Mouse (Mus musculus) CH12.LX (cell line): ENCODE measurements around the gene Gm9970. TPM values are rescaled to one million over a fixed set of nuclear protein-coding genes. Genes with fewer than 3 reads are reported as not detected.

Source experiments
- DNase-seq: peaks from one replicate; pipeline ENCODE4 v3.0.0-alpha.2; 2013; ENCODE audit errors: extremely low read depth
- H3K27ac ChIP-seq: 2 replicates; pipeline ENCODE4 v1.5.1; 2012; ENCODE audit warnings: low read depth, mild to moderate bottlenecking, control low read depth, moderate library complexity; ENCODE audit not compliant: insufficient read depth
- H3K27me3 ChIP-seq: replicated peaks from 2 replicates; pipeline ENCODE3; 2012; ENCODE audit warnings: inconsistent platforms
- H3K36me3 ChIP-seq, 2 experiments: replicated peaks in 1 of 2; 2 replicates each; pipeline versions ENCODE3 to v1.6.1; 2012; ENCODE audit warnings: inconsistent platforms in 1 of 2, low read length in 1 of 2, mild to moderate bottlenecking in 1 of 2, mixed read lengths in 1 of 2, moderate library complexity in 1 of 2; ENCODE audit not compliant: control insufficient read depth in 1 of 2, insufficient read depth in 1 of 2
- H3K4me1 ChIP-seq, 2 experiments: 2 replicates each; pipeline ENCODE4 v1.6.1; 2012; ENCODE audit warnings: inconsistent platforms in 1 of 2, moderate library complexity in 1 of 2; ENCODE audit not compliant: insufficient read depth in 2 of 2, control insufficient read depth in 1 of 2
- H3K4me2 ChIP-seq: 2 replicates; pipeline ENCODE4 v1.6.1; 2012; ENCODE audit warnings: low read depth, mild to moderate bottlenecking, control low read depth; ENCODE audit not compliant: poor library complexity, insufficient read depth, severe bottlenecking
- H3K4me3 ChIP-seq, 3 experiments: fragments of 150-350 bp in 1 of 3; sonication (generic) in 1 of 3; replicated peaks in 1 of 3; 2 replicates each; pipeline versions ENCODE3 to v1.5.1; 2011 to 2012; ENCODE audit warnings: low read depth in 2 of 3, low read length in 2 of 3, mild to moderate bottlenecking in 2 of 3, moderate library complexity in 2 of 3, control low read depth in 1 of 3, improper control_type of control experiment in 1 of 3, inconsistent platforms in 1 of 3, mixed read lengths in 1 of 3; ENCODE audit not compliant: poor library complexity in 1 of 3
- H3K79me2 ChIP-seq: replicated peaks from 2 replicates; pipeline ENCODE4 v1.6.1; 2012; ENCODE audit warnings: mild to moderate bottlenecking, moderate library complexity; ENCODE audit not compliant: control insufficient read depth, poor library complexity, insufficient read depth, severe bottlenecking; ENCODE audit errors: extremely low read depth
- H3K9ac ChIP-seq: 2 replicates; pipeline ENCODE4 v1.6.1; 2012; ENCODE audit warnings: low read depth, mild to moderate bottlenecking, control low read depth, moderate library complexity; ENCODE audit not compliant: insufficient read depth
- H3K9me3 ChIP-seq: replicated peaks from 2 replicates; pipeline ENCODE3; 2012; ENCODE audit warnings: low read length, inconsistent platforms, mixed read lengths
- BHLHE40 ChIP-seq: IDR thresholded peaks from 2 replicates; pipeline ENCODE4 v1.6.1; 2011; ENCODE audit warnings: mild to moderate bottlenecking, low read depth, low read length, improper control_type of control experiment
- CHD2 ChIP-seq: IDR thresholded peaks from 2 replicates; pipeline ENCODE4 v1.6.1; 2011; ENCODE audit warnings: low read length, improper control_type of control experiment
- CTCF ChIP-seq, 2 experiments: IDR thresholded peaks in 1 of 2; conservative IDR thresholded peaks in 1 of 2; 2 replicates each; pipeline ENCODE4 v1.5.1; 2011 to 2012; ENCODE audit warnings: low read depth in 2 of 2, low read length in 2 of 2, improper control_type of control experiment in 1 of 2, inconsistent platforms in 1 of 2, mild to moderate bottlenecking in 1 of 2, moderate library complexity in 1 of 2
- E2F4 ChIP-seq: IDR thresholded peaks from 2 replicates; pipeline ENCODE4 v1.6.1; 2011; ENCODE audit warnings: low read depth, low read length, improper control_type of control experiment; ENCODE audit not compliant: insufficient replicate concordance
- ELF1 ChIP-seq: IDR thresholded peaks from 2 replicates; pipeline ENCODE4 v1.6.1; 2014; ENCODE audit warnings: low read depth, mild to moderate bottlenecking, inconsistent platforms, low read length, improper control_type of control experiment
- ETS1 ChIP-seq: conservative IDR thresholded peaks from 2 replicates; pipeline ENCODE4 v1.6.1; 2012; ENCODE audit warnings: low read depth, mild to moderate bottlenecking, inconsistent platforms, low read length, improper control_type of control experiment, moderate library complexity
- GABPA ChIP-seq: IDR thresholded peaks from 2 replicates; pipeline ENCODE4 v1.6.1; 2012; ENCODE audit warnings: low read depth, low read length, improper control_type of control experiment, inconsistent platforms; ENCODE audit not compliant: insufficient replicate concordance
- HCFC1 ChIP-seq: IDR thresholded peaks from 2 replicates; pipeline ENCODE4 v1.6.1; 2012; ENCODE audit warnings: low read depth, mild to moderate bottlenecking, inconsistent platforms, low read length, improper control_type of control experiment
- IRF4 ChIP-seq: IDR thresholded peaks from 2 replicates; pipeline ENCODE4 v1.6.1; 2014; ENCODE audit warnings: low read depth, mild to moderate bottlenecking, inconsistent platforms, low read length, improper control_type of control experiment
- JUN ChIP-seq: IDR thresholded peaks from 2 replicates; pipeline ENCODE4 v1.6.1; 2011; ENCODE audit warnings: low read depth, mild to moderate bottlenecking, low read length, improper control_type of control experiment, moderate library complexity; ENCODE audit not compliant: insufficient read depth
- JUND ChIP-seq: conservative IDR thresholded peaks from 2 replicates; pipeline ENCODE4 v1.6.1; 2011; ENCODE audit warnings: low read depth, low read length, improper control_type of control experiment
- KAT2A ChIP-seq: IDR thresholded peaks from 2 replicates; pipeline ENCODE4 v1.6.1; 2012; ENCODE audit warnings: low read length, improper control_type of control experiment, inconsistent platforms; ENCODE audit not compliant: insufficient replicate concordance
- MAFK ChIP-seq: IDR thresholded peaks from 2 replicates; pipeline ENCODE4 v1.6.1; 2011; ENCODE audit warnings: low read length, improper control_type of control experiment; ENCODE audit not compliant: insufficient replicate concordance
- MAX ChIP-seq: IDR thresholded peaks from 2 replicates; pipeline ENCODE4 v1.6.1; 2011; ENCODE audit warnings: low read length, improper control_type of control experiment
- MAZ ChIP-seq: IDR thresholded peaks from 2 replicates; pipeline ENCODE4 v1.6.1; 2012; ENCODE audit warnings: low read depth, mild to moderate bottlenecking, inconsistent platforms, low read length, improper control_type of control experiment, moderate library complexity
- MEF2A ChIP-seq: IDR thresholded peaks from 2 replicates; pipeline ENCODE4 v1.6.1; 2014; ENCODE audit warnings: low read depth, mild to moderate bottlenecking, inconsistent platforms, low read length, improper control_type of control experiment, borderline replicate concordance
- MXI1 ChIP-seq: IDR thresholded peaks from 2 replicates; pipeline ENCODE4 v1.6.1; 2011; ENCODE audit warnings: mild to moderate bottlenecking, low read depth, low read length, improper control_type of control experiment
- MYC ChIP-seq: IDR thresholded peaks from 2 replicates; pipeline ENCODE4 v1.6.1; 2011; ENCODE audit warnings: low read depth, mild to moderate bottlenecking, improper control_type of control experiment, low read length
- NELFE ChIP-seq: IDR thresholded peaks from 2 replicates; pipeline ENCODE4 v1.6.1; 2011; ENCODE audit warnings: low read depth, low read length, improper control_type of control experiment
- NRF1 ChIP-seq: IDR thresholded peaks from 2 replicates; pipeline ENCODE4 v1.6.1; 2014; ENCODE audit warnings: low read depth, mild to moderate bottlenecking, inconsistent platforms, low read length, improper control_type of control experiment, moderate library complexity
- PAX5 ChIP-seq: IDR thresholded peaks from 2 replicates; pipeline ENCODE4 v1.6.1; 2012; ENCODE audit warnings: low read length, inconsistent platforms, mixed read lengths
- POLR2A ChIP-seq: IDR thresholded peaks from 2 replicates; pipeline ENCODE4 v1.6.1; 2011; ENCODE audit warnings: low read depth, mild to moderate bottlenecking, improper control_type of control experiment, low read length
- POLR2AphosphoS2 ChIP-seq: IDR thresholded peaks from 2 replicates; pipeline ENCODE4 v1.6.1; 2011; ENCODE audit warnings: low read depth, low read length, improper control_type of control experiment
- RAD21 ChIP-seq: IDR thresholded peaks from 2 replicates; pipeline ENCODE4 v1.6.1; 2011; ENCODE audit warnings: low read depth, mild to moderate bottlenecking, low read length, improper control_type of control experiment, moderate library complexity
- SIN3A ChIP-seq: IDR thresholded peaks from 2 replicates; pipeline ENCODE4 v1.6.1; 2012; ENCODE audit warnings: low read length, improper control_type of control experiment, inconsistent platforms
- SMC3 ChIP-seq: IDR thresholded peaks from 2 replicates; pipeline ENCODE4 v1.6.1; 2011; ENCODE audit warnings: low read depth, low read length, improper control_type of control experiment
- TBP ChIP-seq: conservative IDR thresholded peaks from 2 replicates; pipeline ENCODE4 v1.6.1; 2011; ENCODE audit warnings: low read depth, low read length, improper control_type of control experiment
- TCF12 ChIP-seq: IDR thresholded peaks from 2 replicates; pipeline ENCODE4 v1.6.1; 2014; ENCODE audit warnings: low read depth, mild to moderate bottlenecking, inconsistent platforms, low read length, improper control_type of control experiment
- UBTF ChIP-seq: IDR thresholded peaks from 2 replicates; pipeline ENCODE4 v1.6.1; 2012; ENCODE audit warnings: low read depth, mild to moderate bottlenecking, inconsistent platforms, low read length, improper control_type of control experiment, moderate library complexity
- USF1 ChIP-seq: IDR thresholded peaks from 2 replicates; pipeline ENCODE4 v1.6.1; 2014; ENCODE audit warnings: low read depth, mild to moderate bottlenecking, inconsistent platforms, low read length, improper control_type of control experiment
- USF2 ChIP-seq: conservative IDR thresholded peaks from 2 replicates; pipeline ENCODE4 v1.6.1; 2011; ENCODE audit warnings: low read depth, low read length, improper control_type of control experiment
- ZC3H11A ChIP-seq: IDR thresholded peaks from 2 replicates; pipeline ENCODE4 v1.6.1; 2012; ENCODE audit warnings: low read depth, mild to moderate bottlenecking, inconsistent platforms, low read length, improper control_type of control experiment
- ZKSCAN1 ChIP-seq: IDR thresholded peaks from 2 replicates; pipeline ENCODE4 v1.6.1; 2012; ENCODE audit warnings: low read depth, inconsistent platforms, low read length, improper control_type of control experiment, borderline replicate concordance
- ZNF384 ChIP-seq: IDR thresholded peaks from 2 replicates; pipeline ENCODE4 v1.6.1; 2012; ENCODE audit warnings: low read depth, low read length, improper control_type of control experiment, inconsistent platforms
- dilution Hi-C: fragments of 300-500 bp; cut with MboI; formaldehyde crosslinking; loops from 2 replicates; pipeline ENCODE4 v1.14.3; 2020; ENCODE audit warnings: low sequenced_read_pairs; ENCODE audit not compliant: extremely low pct_unique_long_range_greater_than_20kb, extremely low pct_ligation_motif_present
- in situ Hi-C: fragments of 300-500 bp; cut with MboI; formaldehyde crosslinking; loops from 3 replicates; pipeline ENCODE4 v1.14.3; 2019; ENCODE audit warnings: low sequenced_read_pairs, low pct_ligation_motif_present, low pct_unique_long_range_greater_than_20kb, mixed read lengths
- polyA plus RNA-seq: library from polyadenylated mRNA; unstranded; fragments of >175 nt; gene quantifications from 2 replicates; pipeline ENCODE4 v1.2.1, GENCODE M21; 2012; ENCODE audit warnings: low read depth; ENCODE audit not compliant: insufficient read length
- total RNA-seq, 2 experiments: library from RNA; depleted of rRNA; stranded (reverse); fragments of 300-350 nt in 1 of 2; fragments of >200 nt in 1 of 2; gene quantifications; 2 replicates each; pipeline ENCODE4 v1.2.3; 2012 to 2014

Gm9970 gene
- total and polyA plus RNA-seq, 3 experiments, result not detected

DNA sequence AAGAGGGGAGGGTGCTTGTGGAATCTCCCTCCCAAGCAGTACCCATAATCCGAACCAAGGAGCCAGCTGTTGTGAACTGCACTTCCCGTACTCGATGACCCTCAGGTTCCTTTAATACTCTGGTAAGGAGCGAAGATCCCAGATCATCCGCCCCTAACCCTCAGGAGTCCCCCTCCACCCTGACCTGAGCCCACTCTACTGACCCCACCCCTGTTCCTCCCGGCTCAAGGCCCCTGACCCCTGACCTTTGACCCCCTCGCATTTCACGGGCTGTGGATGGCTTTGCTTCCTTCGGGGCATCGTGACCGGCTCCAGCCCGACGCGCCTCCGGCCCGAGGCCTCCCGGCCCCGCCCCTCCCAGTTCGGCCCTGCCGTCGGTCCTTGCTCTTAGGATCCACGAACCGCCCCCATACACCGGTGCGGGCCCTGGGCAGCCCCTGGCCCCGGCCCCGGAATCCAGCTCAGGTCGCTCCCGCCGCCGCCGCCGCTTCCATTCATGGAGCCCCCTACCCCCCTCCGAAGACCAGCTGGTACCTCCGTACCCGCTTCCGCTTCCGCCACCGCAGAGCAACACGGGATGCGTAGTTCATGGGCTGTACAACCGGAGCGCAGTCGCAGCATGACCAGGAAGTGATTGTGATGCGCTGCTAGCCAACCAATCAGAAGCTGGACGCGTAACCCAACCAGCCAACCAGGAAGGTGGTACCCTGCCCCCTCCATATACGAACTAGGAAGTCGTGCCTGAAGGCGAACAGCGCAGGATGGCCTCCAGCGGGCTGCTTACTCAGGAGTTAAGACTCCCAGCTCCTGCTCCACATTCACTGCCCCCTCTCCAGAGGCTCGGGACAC lies 39.1 kb downstream of the Gm9970 start, which contains the start of gene Zfp513:
Gene Zfp513, minus strand, starts transcription at position 562 of the 849 bp plus-strand sequence.
- Histone ChIP-seq H3K27ac (peak within 1 kb of the TSS; percentile 77), H3K36me3 (peaks cover 71 to 84% of the 10 kb centered on the region in 2 experiments), H3K79me2 (peaks cover 8% of the 10 kb centered on the region), H3K9me3 (no peaks in the 10 kb centered on the region), H3K27me3 (no peaks in the 10 kb centered on the region), H3K4me1 (peaks cover 6 to 23% of the 10 kb centered on the region in 2 experiments), H3K9ac (peak within 1 kb of the TSS; percentile 92), H3K4me3 (peak within 1 kb of the TSS; percentile 64 to 81 (median 78)), H3K4me2 (peak within 1 kb of the TSS; percentile 94)
- dilution Hi-C loops, result no loop called here
- TF ChIP-seq BHLHE40 (no peak), TCF12 (no peak), SIN3A (peak; percentile 90), CHD2 (peak; percentile 99), MEF2A (peak; percentile 52; the same call in 1 of the 2 replicates), MAX (peak; percentile 39; the same call in 1 of the 2 replicates), ZKSCAN1 (no peak), JUN (no peak), UBTF (peak; percentile 62; the same call in 1 of the 2 replicates), TBP (peak; percentile 76; the same call in 1 of the 2 replicates), USF2 (no peak), JUND (no peak), KAT2A (peak; percentile 96; the same call in 1 of the 2 replicates), HCFC1 (peak; percentile 94), RAD21 (no peak), ELF1 (peak; percentile 99), SMC3 (no peak), IRF4 (peak; percentile 52; the same call in 1 of the 2 replicates), MAFK (no peak), GABPA (peak; percentile 61; the same call in 1 of the 2 replicates), PAX5 (no peak), E2F4 (no peak), MYC (no peak), POLR2AphosphoS2 (peak; percentile 98), ZC3H11A (no peak), POLR2A (peak; percentile 79), NELFE (no peak), NRF1 (peak; percentile 93), USF1 (peak; percentile 42), ZNF384 (no peak), MXI1 (peak; percentile 44), ETS1 (peak; percentile 20; the same call in 1 of the 2 replicates), MAZ (0 out of 2 replicates have a peak, but pooled peaks have one; percentile 44), CTCF (conservative IDR thresholded peaks at IDR 0.05 in 1 of 2, IDR thresholded peaks at IDR 0.05 in 1 of 2; ENCODE audit: low read depth in 2 of 2, low read length in 2 of 2) (no peak)
- in situ Hi-C loops, result no loop called here
- peak; percentile 99 for DNase-seq
